Mouse (Mus musculus) limb, embryonic 13.5 days (tissue): Measurements from ENCODE around the gene Llgl2. TPM values are rescaled to one million over a fixed set of nuclear protein-coding genes. Genes with fewer than 3 reads are reported as not detected.

Source experiments
- ATAC-seq: fragments of 200-750 bp; cut with Nextera tagmentation; 2 replicates; pipeline ENCODE4 v1.8.0; 2017; ENCODE audit warnings: low read depth, moderate number of reproducible peaks, moderate TSS enrichment; ENCODE audit not compliant: low FRiP score
- H3K27ac ChIP-seq: fragments of 300-500 bp; sonication (generic); 2 replicates; pipeline ENCODE4 v1.5.1; 2015; ENCODE audit warnings: inconsistent platforms, mild to moderate bottlenecking, moderate library complexity
- H3K27me3 ChIP-seq: fragments of 300-500 bp; sonication (generic); 2 replicates; pipeline ENCODE4 v1.6.1; 2015; ENCODE audit warnings: mild to moderate bottlenecking, inconsistent platforms
- H3K36me3 ChIP-seq: fragments of 300-500 bp; sonication (generic); 2 replicates; pipeline ENCODE4 v1.6.1; 2015; ENCODE audit warnings: inconsistent platforms, mild to moderate bottlenecking, moderate library complexity
- H3K4me1 ChIP-seq: fragments of 300-500 bp; sonication (generic); 2 replicates; pipeline ENCODE4 v1.6.1; 2015; ENCODE audit warnings: inconsistent platforms
- H3K4me2 ChIP-seq: fragments of 300-500 bp; sonication (generic); replicated peaks from 2 replicates; pipeline ENCODE4 v1.6.1; 2015; ENCODE audit warnings: inconsistent platforms, mild to moderate bottlenecking, moderate library complexity
- H3K4me3 ChIP-seq: fragments of 300-500 bp; sonication (generic); 2 replicates; pipeline ENCODE4 v1.5.1; 2015; ENCODE audit warnings: moderate library complexity, mild to moderate bottlenecking, inconsistent platforms
- H3K9ac ChIP-seq: fragments of 300-500 bp; sonication (generic); 2 replicates; pipeline ENCODE4 v1.6.1; 2015; ENCODE audit warnings: mild to moderate bottlenecking, inconsistent platforms
- H3K9me3 ChIP-seq: fragments of 300-500 bp; sonication (generic); 2 replicates; pipeline ENCODE4 v1.6.1; 2016; ENCODE audit warnings: inconsistent platforms
- WGBS: fragments of 180-500 bp; shearing (Covaris S2); methylation state at CpG from one replicate; pipeline ENCODE4 v1.1.7; 2015; 5-methylcytosine and 5-hydroxymethylcytosine counted together
- polyA plus RNA-seq: library from polyadenylated mRNA; unstranded; fragments of >200 nt; fragmentation: Nextera tagmentation; extraction: Ambion mirVana; gene quantifications from 2 replicates; pipeline ENCODE4 v1.2.1, GENCODE M21; 2015

Llgl2 gene
- polyA plus RNA-seq, 1 experiment from 2014 or later: 6.0 TPM

DNA sequence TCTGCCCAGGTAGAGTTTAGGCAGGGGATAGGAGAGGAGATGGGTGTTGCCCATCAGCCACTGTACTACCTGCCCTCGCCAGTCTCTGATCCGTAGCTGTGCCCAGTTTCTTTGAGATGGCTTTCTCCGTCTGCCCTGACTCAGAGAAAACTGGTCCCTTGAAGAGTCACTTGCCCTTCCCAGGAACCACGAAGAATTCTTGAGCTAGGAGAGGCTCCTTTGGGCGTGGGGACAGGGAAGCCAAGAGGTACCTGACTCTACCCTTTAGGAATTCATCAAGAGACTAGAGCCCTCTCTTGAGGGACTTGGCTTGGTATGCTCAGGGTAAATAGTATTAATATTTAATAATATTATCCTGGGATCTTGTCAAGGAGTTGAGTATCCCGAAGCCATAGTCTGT is 3.8 kb downstream of the Llgl2 start:
- Histone ChIP-seq H3K9me3 (no peaks in the 10 kb centered on the region), H3K27me3 (peaks cover 45% of the 10 kb centered on the region), H3K4me3 (no peak overlapping the region), H3K36me3 (peaks cover 4% of the 10 kb centered on the region), H3K4me2 (no peak overlapping the region), H3K9ac (no peak overlapping the region), H3K27ac (no peak overlapping the region), H3K4me1 (peaks cover 41% of the 10 kb centered on the region)
- ATAC-seq: no peak
- 87% methylated on average over 6 of the region's 6 CpGs for WGBS

DNA sequence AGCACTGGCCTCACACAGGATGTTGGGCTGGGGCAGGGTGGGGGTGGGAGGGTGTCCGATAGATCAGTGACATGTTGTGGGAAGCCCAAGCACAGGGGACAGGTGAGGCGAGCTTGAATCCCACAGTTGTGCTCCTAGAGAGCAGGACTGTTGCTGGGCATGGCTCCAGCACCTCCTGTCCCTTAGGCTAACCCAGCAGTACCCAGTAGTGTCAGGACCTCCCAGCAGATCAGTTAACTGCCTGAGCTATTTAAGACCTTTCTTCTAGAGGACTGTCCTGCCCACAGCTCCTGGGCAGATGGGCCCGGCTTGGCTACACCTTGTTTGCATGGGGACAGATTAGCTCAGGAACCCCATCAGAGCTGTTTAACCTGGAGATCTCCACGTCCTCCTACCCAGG is 5.2 kb downstream of the Llgl2 start:
- H3K4me3 ChIP-seq: no peak overlapping the region
- H3K36me3 ChIP-seq: no peaks in the 10 kb centered on the region
- WGBS: 52% methylated on average over 4 of the region's 4 CpGs
- peaks cover 49% of the 10 kb centered on the region for H3K4me1 ChIP-seq
- no peak overlapping the region for H3K4me2 ChIP-seq
- no peak overlapping the region for H3K9ac ChIP-seq
- no peak for ATAC-seq
- no peak overlapping the region for H3K27ac ChIP-seq
- H3K27me3 ChIP-seq: peaks cover 45% of the 10 kb centered on the region
- H3K9me3 ChIP-seq: no peaks in the 10 kb centered on the region

DNA sequence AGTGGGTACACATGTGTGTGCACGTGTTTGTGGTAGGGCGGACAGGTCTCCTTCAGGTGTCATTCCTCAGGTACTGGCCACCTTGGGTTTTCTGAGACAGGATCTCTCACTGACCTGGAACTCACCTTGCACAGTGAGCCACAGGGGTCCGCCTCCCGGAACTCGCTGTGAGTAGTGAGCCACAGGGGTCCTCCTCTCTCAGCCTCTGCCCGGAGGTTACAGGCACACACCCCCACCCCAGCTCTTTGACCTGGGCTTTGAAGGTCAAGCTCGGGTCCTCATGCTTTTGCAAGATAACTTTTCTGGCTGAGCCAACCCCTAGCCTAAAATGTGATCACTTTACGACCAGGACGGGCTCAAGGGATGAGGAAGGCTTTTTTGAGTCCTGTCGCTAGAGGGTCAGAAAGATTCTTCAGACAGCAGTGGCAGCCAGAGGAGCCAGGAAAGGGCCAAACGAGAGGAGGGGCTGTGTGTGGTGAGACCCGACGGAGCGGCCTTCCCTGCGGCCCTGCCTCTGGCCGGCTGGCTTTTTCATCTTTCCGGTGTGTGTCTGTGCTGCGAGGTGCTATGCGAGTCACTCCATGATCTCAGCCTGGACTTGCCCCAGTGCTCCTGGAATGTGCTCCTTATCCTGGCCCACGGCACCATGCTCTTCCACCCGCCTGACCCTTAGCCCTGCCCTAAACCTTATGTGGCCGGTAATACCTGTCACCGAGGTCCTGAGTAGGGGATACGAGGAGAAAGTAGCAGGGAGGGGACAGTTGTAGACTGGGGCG is 6.9 kb downstream of the Llgl2 start:
- Histone ChIP-seq H3K9me3 (no peaks in the 10 kb centered on the region), H3K36me3 (no peaks in the 10 kb centered on the region), H3K4me2 (no peak overlapping the region), H3K27me3 (peaks cover 30% of the 10 kb centered on the region), H3K4me1 (peaks cover 47% of the 10 kb centered on the region), H3K4me3 (no peak overlapping the region), H3K27ac (no peak overlapping the region), H3K9ac (no peak overlapping the region)
- WGBS: 19% methylated on average over 25 of the region's 25 CpGs
- no peak for ATAC-seq

DNA sequence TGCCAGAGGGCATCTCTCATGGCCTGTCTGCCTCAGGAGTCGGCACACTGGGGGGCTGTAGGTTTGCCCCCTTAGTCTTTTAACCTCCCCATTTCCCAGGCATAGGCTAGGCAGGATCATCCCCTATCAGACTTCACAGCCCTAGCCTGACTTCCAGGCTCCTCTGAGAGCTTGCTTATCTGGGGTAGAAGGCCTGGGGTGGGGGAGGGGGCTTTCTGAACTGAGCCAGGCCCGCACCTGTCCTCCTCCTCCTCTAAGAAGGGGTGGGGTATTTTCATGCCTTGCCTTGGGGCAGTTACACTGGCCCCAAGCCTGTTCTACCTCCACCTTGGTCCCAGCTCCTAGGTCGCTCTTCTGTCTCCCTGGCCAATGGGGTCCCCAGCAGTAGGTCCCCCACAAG is 7.7 kb downstream of the Llgl2 start:
- H3K4me1 ChIP-seq: peaks cover 47% of the 10 kb centered on the region
- no peak overlapping the region for H3K4me2 ChIP-seq
- H3K9ac ChIP-seq: no peak overlapping the region

DNA sequence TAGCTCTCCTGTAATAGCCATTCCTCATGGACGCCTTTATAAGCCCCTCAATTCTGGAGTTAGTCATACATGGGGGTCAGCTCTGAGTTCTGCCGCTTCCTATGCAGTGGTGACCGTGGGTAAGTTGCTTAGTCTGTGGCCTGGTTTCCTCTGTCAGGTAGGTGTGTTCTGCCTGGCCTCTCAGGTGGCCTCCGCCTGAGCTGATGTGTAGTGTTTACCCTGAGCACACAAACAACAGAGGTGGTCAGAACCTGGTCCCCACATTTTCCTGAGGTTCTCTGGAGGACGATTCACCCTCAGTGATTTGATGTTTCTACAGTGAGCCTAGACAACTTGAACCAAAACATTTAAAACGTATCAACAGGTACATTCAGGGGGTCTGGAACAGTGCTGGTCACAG is 8.2 kb downstream of the Llgl2 start:
- no peak overlapping the region for H3K4me2 ChIP-seq
- no peak overlapping the region for H3K9ac ChIP-seq
- 49% methylated on average over 6 of the region's 6 CpGs for WGBS
- ATAC-seq: no peak
- H3K4me1 ChIP-seq: peaks cover 50% of the 10 kb centered on the region
- H3K36me3 ChIP-seq: no peaks in the 10 kb centered on the region
- no peaks in the 10 kb centered on the region for H3K9me3 ChIP-seq
- no peak overlapping the region; the same call in 1 of the 2 replicates for H3K27ac ChIP-seq
- peaks cover 22% of the 10 kb centered on the region for H3K27me3 ChIP-seq
- H3K4me3 ChIP-seq: no peak overlapping the region

More for the DNA sequence above, 7.7 kb downstream of the Llgl2 start:
- Histone ChIP-seq H3K36me3 (no peaks in the 10 kb centered on the region), H3K9me3 (no peaks in the 10 kb centered on the region), H3K4me3 (no peak overlapping the region), H3K27ac (no peak overlapping the region; the same call in 1 of the 2 replicates), H3K27me3 (peaks cover 25% of the 10 kb centered on the region)
- no peak for ATAC-seq
- WGBS: 34% methylated on average over 3 of the region's 3 CpGs

DNA sequence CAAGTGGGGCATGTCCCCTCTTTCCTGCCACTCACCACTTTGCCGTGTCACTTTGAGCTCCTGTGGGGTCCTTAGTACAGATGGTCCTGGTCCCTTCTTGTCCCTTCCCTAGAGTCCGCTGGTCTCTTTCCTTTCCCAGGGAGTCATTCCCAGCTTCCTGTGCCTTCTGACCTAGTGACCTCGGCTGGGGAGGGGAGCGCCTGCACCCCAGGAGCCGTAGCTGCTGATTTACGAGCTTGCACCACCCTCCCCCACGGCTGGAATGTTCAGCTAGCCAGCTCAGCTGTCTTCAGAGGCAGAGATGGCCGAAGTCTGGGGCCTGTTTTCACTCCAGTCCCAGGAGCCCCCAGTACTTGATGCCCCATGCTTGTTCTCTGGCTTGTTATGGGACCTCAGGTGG is 8.7 kb downstream of the Llgl2 start:
- Histone ChIP-seq H3K9ac (0 out of 2 replicates have a peak overlapping the region, but pooled peaks have one; percentile 25), H3K27me3 (peaks cover 22% of the 10 kb centered on the region), H3K27ac (no peak overlapping the region), H3K4me3 (no peak overlapping the region), H3K36me3 (no peaks in the 10 kb centered on the region), H3K4me2 (peak overlapping the region; percentile 23; the same call in 1 of the 2 replicates), H3K9me3 (no peaks in the 10 kb centered on the region), H3K4me1 (peaks cover 51% of the 10 kb centered on the region)
- 8% methylated on average over 8 of the region's 8 CpGs for whole genome bisulfite sequencing
- ATAC-seq: 0 out of 2 replicates have a peak, but pooled peaks have one; percentile 20

DNA sequence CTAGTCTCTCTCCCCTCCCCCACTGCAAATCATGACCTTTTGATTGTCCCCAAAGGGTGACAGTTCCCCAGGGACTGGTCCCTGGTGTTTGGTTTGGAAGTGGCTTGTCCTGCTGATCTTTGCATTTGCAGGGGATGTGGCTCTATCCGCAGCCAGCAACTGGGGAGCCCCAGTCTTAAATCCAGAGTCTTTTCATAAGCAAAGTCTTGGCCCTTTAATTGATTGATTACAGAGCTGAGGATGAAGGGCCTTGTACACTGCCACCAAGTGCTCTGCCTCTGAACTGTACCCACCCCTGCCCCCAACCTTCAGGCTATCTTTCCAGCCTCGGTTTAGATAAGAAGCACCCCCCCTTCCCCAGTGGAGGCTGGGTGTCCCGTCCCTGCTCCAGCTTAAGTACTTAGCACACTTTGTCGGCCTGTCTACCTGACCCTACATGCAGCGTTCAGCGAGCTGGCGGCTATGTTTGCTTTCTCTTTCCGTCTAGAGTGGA is 9.2 kb downstream of the Llgl2 start:
- peak overlapping the region; percentile 23; the same call in 1 of the 2 replicates for H3K4me2 ChIP-seq
- no peak overlapping the region for H3K4me3 ChIP-seq

DNA sequence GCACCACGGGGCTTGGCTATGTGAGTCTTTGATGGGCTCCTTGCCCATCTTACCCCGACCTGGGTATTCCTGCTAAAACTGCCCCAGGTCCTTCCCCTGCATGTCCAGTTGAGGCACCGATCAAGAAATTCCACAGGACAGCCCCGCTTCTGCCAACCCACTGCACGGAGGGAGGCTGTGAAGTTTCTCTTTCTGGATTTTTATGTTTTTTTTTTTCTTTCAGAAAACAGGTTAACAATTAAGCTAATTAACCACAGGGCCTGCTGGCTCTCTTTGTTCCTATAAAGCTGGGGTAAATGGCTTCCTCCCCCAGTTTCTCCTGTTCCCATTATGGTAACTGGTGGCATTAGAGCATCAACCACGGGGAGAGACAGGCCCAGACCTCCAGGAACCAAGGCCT is 10.2 kb downstream of the Llgl2 start:
- Histone ChIP-seq H3K4me3 (no peak overlapping the region), H3K9me3 (no peaks in the 10 kb centered on the region), H3K4me2 (no peak overlapping the region), H3K27ac (no peak overlapping the region), H3K9ac (peak overlapping the region; percentile 50; the same call in 1 of the 2 replicates), H3K27me3 (peaks cover 22% of the 10 kb centered on the region), H3K4me1 (peaks cover 53% of the 10 kb centered on the region), H3K36me3 (no peaks in the 10 kb centered on the region)
- 50% methylated on average over 6 of the region's 6 CpGs for WGBS
- ATAC-seq: no peak

More for the DNA sequence above, 9.2 kb downstream of the Llgl2 start:
- 12% methylated on average over 8 of the region's 8 CpGs for WGBS
- no peak for ATAC-seq
- Histone ChIP-seq H3K27ac (peak overlapping the region; percentile 10; the same call in 1 of the 2 replicates), H3K9ac (0 out of 2 replicates have a peak overlapping the region, but pooled peaks have one; percentile 25), H3K36me3 (no peaks in the 10 kb centered on the region), H3K27me3 (peaks cover 22% of the 10 kb centered on the region), H3K9me3 (no peaks in the 10 kb centered on the region), H3K4me1 (peaks cover 51% of the 10 kb centered on the region)

DNA sequence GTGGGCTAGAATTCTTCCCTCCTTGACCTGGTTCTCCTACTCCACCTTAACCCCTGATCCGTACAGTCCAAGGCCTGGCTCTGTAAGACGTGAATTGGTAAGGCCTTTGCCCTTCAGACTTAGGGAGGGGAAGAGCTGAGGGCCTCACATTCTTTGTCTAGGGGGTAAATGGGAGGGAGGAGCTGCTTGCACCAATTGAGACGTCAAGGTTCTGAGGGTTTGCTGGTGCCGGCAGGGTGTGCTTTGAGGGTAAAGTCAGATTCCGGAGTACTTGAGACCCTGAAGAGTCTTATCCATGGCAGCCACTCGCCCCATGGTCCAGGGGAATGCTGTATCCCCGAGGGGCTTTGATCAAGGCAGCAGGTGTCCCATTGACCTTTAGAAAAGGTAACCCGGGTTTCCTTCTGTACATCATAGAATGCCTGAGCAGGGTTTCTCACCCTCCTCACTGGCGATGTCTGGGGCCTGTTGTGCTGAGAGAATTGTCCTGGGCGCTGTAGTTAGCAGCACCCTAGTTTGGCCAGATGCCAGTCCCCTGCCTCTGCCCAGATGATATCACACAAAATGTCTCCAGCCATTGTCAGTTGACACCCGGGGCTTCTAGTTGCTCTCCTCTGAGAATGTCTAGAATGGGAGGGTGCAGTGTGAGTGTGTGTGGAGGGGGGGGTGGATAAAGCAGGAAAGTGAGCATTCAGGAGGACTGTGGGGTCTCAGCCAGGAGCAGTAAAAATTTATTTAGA is 13.0 kb downstream of the Llgl2 start:
- H3K27me3 ChIP-seq: 0 out of 2 replicates have a peak, but pooled peaks cover under 1% of the 10 kb centered on the region
- no peak overlapping the region for H3K9ac ChIP-seq
- H3K9me3 ChIP-seq: no peaks in the 10 kb centered on the region
- H3K4me3 ChIP-seq: no peak overlapping the region
- H3K4me2 ChIP-seq: no peak overlapping the region
- H3K36me3 ChIP-seq: no peaks in the 10 kb centered on the region
- peaks cover 53% of the 10 kb centered on the region for H3K4me1 ChIP-seq
- WGBS: 55% methylated on average over 11 of the region's 11 CpGs
- ATAC-seq: no peak
- H3K27ac ChIP-seq: no peak overlapping the region

DNA sequence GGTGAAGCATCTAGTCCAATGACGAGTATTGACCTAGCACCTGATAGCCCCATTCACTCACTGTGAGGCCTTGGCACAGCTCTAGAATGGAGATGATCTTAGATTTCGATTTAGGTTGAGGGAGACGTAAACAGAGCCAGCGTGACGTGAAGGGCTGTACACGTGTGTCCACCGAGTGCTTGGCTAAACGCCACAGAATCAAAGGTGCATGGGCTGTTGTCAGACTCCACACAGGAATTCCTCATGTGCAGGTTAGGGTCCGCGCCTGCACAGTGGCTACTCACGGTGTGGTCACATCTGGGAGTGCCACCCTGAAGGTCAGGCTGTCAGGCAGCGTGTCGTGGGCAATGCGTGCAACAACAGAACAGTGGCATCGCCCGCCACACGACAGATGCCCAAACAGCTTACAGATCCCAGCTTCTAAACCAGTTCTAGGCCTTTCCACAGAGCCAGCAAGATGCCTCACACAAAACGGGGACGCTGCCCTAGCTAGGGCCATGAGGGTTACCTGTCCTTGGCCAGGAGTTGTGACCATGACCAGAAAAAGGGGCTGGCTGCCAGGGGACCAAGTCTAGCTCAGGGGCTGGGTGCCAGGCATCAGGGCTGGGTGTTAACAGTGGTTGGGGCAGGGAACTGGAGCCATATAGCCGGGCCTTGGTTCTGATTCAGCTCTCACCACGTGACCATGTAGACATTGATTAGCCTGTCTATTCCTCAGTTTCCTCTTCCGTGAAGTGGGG is 13.9 kb downstream of the Llgl2 start:
- H3K9ac ChIP-seq: no peak overlapping the region
- H3K9me3 ChIP-seq: no peaks in the 10 kb centered on the region
- H3K27ac ChIP-seq: no peak overlapping the region
- H3K4me2 ChIP-seq: no peak overlapping the region
- no peaks in the 10 kb centered on the region for H3K27me3 ChIP-seq
- peaks cover 52% of the 10 kb centered on the region for H3K4me1 ChIP-seq
- H3K36me3 ChIP-seq: no peaks in the 10 kb centered on the region
- no peak overlapping the region for H3K4me3 ChIP-seq
- no peak for ATAC-seq
- 91% methylated on average over 22 of the region's 22 CpGs for WGBS

DNA sequence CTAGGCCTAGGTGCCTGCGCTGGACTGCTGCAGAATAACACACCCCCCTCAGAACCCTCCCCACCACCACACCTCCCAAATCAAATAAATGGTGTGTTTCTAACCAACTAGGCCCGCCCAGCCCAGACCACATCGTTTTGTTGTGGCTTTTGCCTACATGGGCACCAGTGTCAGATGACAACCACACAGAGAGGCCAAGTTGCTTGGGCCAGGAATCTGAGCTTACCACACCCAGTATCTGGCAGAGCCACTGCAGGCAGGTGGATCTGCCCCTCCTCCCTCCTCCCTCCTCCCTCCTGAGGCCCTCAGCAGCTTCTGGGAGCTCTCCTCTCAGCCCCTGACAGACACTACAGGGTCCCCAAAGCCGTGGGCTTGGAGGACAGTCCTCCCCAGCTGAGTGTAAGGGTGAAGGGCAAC is 15.1 kb downstream of the Llgl2 start:
- Histone ChIP-seq H3K4me3 (no peak overlapping the region), H3K9ac (no peak overlapping the region), H3K9me3 (no peaks in the 10 kb centered on the region), H3K4me1 (peaks cover 40% of the 10 kb centered on the region), H3K27me3 (no peaks in the 10 kb centered on the region), H3K4me2 (no peak overlapping the region), H3K27ac (no peak overlapping the region), H3K36me3 (no peaks in the 10 kb centered on the region)
- no peak for ATAC-seq
- whole genome bisulfite sequencing: 28% methylated on average over 4 of the region's 4 CpGs
